Mouse (Mus musculus) sigmoid colon, adult 10 weeks (tissue): ENCODE data around the gene Map3k12. TPM values are rescaled to one million over a fixed set of nuclear protein-coding genes. Genes with fewer than 3 reads are reported as not detected.

Experiments used
- polyA plus RNA-seq: library from polyadenylated mRNA; stranded (reverse); fragments of 350-450 nt; fragmentation: Illumina TruSeq; extraction: RNeasy Lipid Tissue Mini Kit (QIAGEN cat#74804); gene quantifications from one replicate; pipeline ENCODE4 v1.2.3, GENCODE M21; 2014; ENCODE audit warnings: low read depth, low replicate concordance

The Map3k12 gene
- polyA plus RNA-seq: 1.5 TPM

GRCm38 (mm10) chr15:102516728-102517404, at the start of gene Map3k12:
Map3k12 (minus strand) TSS chr15:102517064.

GRCm38 (mm10) chr15:102524892-102525485, 8.1 kb upstream of the Map3k12 start, which contains the start of gene Npff:
Npff (minus strand) TSS chr15:102524942.

GRCm38 (mm10) chr15:102517976-102518858, 1.4 kb upstream of the Map3k12 start, which contains the start of gene Tarbp2:
Tarbp2 (plus strand) TSS chr15:102518192.

GRCm38 (mm10) chr15:102503447-102503846, 13.4 kb downstream of the Map3k12 start, which contains the start of gene Gm10337:
Gm10337 (plus strand) TSS chr15:102503722.

GRCm38 (mm10) chr15:102470183-102470604, 46.7 kb downstream of the Map3k12 start, which contains the start of gene Pcbp2:
Pcbp2 (plus strand) TSS chr15:102470539.

GRCm38 (mm10) chr15:102458904-102459317, 58.0 kb downstream of the Map3k12 start, which contains the start of gene Prr13:
Prr13 (plus strand) TSS chr15:102459028.

Other genes starting within 250 kb of the Map3k12 start
- not detected for gene Gm9918, start 246.5 kb downstream of the Map3k12 start, polyA plus RNA-seq
- gene Mfsd5, start 237.6 kb downstream of the Map3k12 start, polyA plus RNA-seq: 0.66 TPM
- gene Espl1, start 220.8 kb downstream of the Map3k12 start, polyA plus RNA-seq: 0.13 TPM
- 39.0 TPM for gene Pfdn5, start 190.9 kb downstream of the Map3k12 start, polyA plus RNA-seq
- gene Myg1, start 185.4 kb downstream of the Map3k12 start, polyA plus RNA-seq: 8.4 TPM
- 3.3 TPM for gene Aaas, start 166.3 kb downstream of the Map3k12 start, polyA plus RNA-seq
- not detected for gene Sp7, start 149.9 kb downstream of the Map3k12 start, polyA plus RNA-seq
- gene Sp1, start 110.9 kb downstream of the Map3k12 start, polyA plus RNA-seq: 124 TPM
- gene Amhr2, start 71.7 kb downstream of the Map3k12 start, polyA plus RNA-seq: not detected
- 196 TPM for gene Prr13, start 58.0 kb downstream of the Map3k12 start, polyA plus RNA-seq
- gene Pcbp2, start 46.5 kb downstream of the Map3k12 start, polyA plus RNA-seq: 677 TPM
- not detected for gene Gm10337, start 13.3 kb downstream of the Map3k12 start, polyA plus RNA-seq
- 2.9 TPM for gene Tarbp2, start 1.1 kb upstream of the Map3k12 start, polyA plus RNA-seq
- 0.95 TPM for gene Npff, start 7.9 kb upstream of the Map3k12 start, polyA plus RNA-seq
- gene Gm28047, start 108.0 kb upstream of the Map3k12 start, polyA plus RNA-seq: not detected
- 49.9 TPM for gene Atf7, start 108.4 kb upstream of the Map3k12 start, polyA plus RNA-seq
- 29.6 TPM for gene Atp5g2, start 155.3 kb upstream of the Map3k12 start, polyA plus RNA-seq
- 43.3 TPM for gene Calcoco1, start 205.1 kb upstream of the Map3k12 start, polyA plus RNA-seq